Mouse (Mus musculus): ENCODE data around the gene Angptl6.
"Not testable (repeated sequence)": the region's sequence is repeated elsewhere in the genome, so short reads cannot be mapped to it uniquely, and the experiment has no call there.

The Angptl6 gene

GRCm38 (mm10) chr9:20837184-20837947 lies 42.2 kb downstream of the Angptl6 start:
- DNase-seq (ENCODE audit: low read depth, low spot score): no peak

GRCm38 (mm10) chr9:20835431-20835954 lies 44.0 kb downstream of the Angptl6 start:
- not testable (repeated sequence) for DNase-seq (ENCODE audit: low read depth, low spot score)

- no peak for DNase-seq (ENCODE audit: low read depth, low spot score)
Observed at GRCm38 (mm10) chr9:20834881-20835280, 44.6 kb downstream of the Angptl6 start.

- DNase-seq (ENCODE audit: low read depth, low spot score): peak; percentile 98
Observed at GRCm38 (mm10) chr9:20830901-20831643, 48.5 kb downstream of the Angptl6 start.

- DNase-seq (ENCODE audit: low read depth, low spot score): no peak
Observed at GRCm38 (mm10) chr9:20828127-20828526, 51.4 kb downstream of the Angptl6 start.

GRCm38 (mm10) chr9:20825781-20826180 lies 53.7 kb downstream of the Angptl6 start:
- DNase-seq (ENCODE audit: low read depth, low spot score): no peak
